Mouse (Mus musculus) E14TG2a.4 (cell line): ENCODE measurements at regions not wholly inside any gene's neighbourhood (a gene's known extent, or its start where the extent isn't known, plus 50 kb on each side); places are given as distances from the start of the nearest gene placed in this dataset.

Source experiments
- CTCF ChIP-seq: conservative IDR thresholded peaks from 2 replicates; pipeline ENCODE4 v1.5.1; 2014; ENCODE audit warnings: low read length
- NANOG ChIP-seq: IDR thresholded peaks from 2 replicates; pipeline ENCODE4 v1.6.1; 2014; ENCODE audit warnings: borderline replicate concordance, low read length, mixed read lengths

GRCm38 (mm10) chr16:97258821-97259220 lies 88.3 kb upstream of the Dscam start:
- TF ChIP-seq CTCF = no peak
- TF ChIP-seq NANOG = no peak
